Mouse (Mus musculus) thymus, adult 2 months (tissue): ENCODE measurements around the gene Arnt2.

Experiments
- CTCF ChIP-seq: fragments of 200-500 bp; IDR thresholded peaks from 2 replicates; pipeline ENCODE4 v1.5.1; 2012; ENCODE audit warnings: mild to moderate bottlenecking, control low read depth, low read length, moderate library complexity, borderline replicate concordance; ENCODE audit not compliant: control insufficient read depth, poor library complexity, insufficient read depth; ENCODE audit errors: extremely low read depth
- POLR2A ChIP-seq: fragments of 200-500 bp; IDR thresholded peaks from 2 replicates; pipeline ENCODE4 v1.6.1; 2012; ENCODE audit warnings: mild to moderate bottlenecking, low read length, control low read depth, moderate library complexity; ENCODE audit not compliant: control insufficient read depth, poor library complexity, insufficient read depth; ENCODE audit errors: extremely low read depth

DNA sequence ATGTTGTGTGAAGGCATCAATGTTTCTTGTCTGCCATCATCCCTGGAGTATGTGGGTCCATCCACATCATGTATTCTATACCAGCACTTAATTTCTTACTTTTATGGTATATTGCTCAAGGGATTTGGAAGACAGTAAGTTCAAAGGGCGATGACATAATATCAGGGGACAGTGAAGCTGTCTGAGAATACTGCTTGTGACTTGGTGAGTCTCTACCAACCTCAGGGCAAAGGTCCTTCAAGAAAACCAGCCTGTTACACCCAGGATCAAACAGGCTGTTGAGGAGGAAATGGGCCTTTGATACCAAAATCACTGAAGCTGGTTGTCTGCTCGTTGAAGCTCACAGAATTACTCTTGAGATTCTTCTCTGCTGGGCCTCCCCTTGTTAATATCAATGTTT lies 55.1 kb downstream of the Arnt2 start:
- TF ChIP-seq POLR2A, result no peak
- TF ChIP-seq CTCF, result no peak
